Mouse (Mus musculus) induced T-regulatory cell, adult 2 months (primary cell): ENCODE measurements around the gene Pdzd2.
A peak's percentile ranks its signal among the peaks of the same experiment; 100 is the strongest.
"Not testable (repeated sequence)": the region's sequence is repeated elsewhere in the genome, so short reads cannot be mapped to it uniquely, and the experiment has no call there.

Experiments used
- DNase-seq: peaks from one replicate; pipeline ENCODE4 v3.0.0-alpha.2; 2012; ENCODE audit warnings: low read depth

Pdzd2 gene

GRCm38 (mm10) chr15:12373918-12374317 lies 365.8 kb downstream of the Pdzd2 start:
- no peak for DNase-seq

GRCm38 (mm10) chr15:12373496-12373895 lies 366.2 kb downstream of the Pdzd2 start:
- DNase-seq, result no peak

GRCm38 (mm10) chr15:12371183-12371582 lies 368.5 kb downstream of the Pdzd2 start:
- peak; percentile 86 for DNase-seq

GRCm38 (mm10) chr15:12370096-12370495 lies 369.6 kb downstream of the Pdzd2 start:
- no peak for DNase-seq

- no peak for DNase-seq
Measured at GRCm38 (mm10) chr15:12368850-12369249, 370.9 kb downstream of the Pdzd2 start.

- no peak for DNase-seq
Measured at GRCm38 (mm10) chr15:12368357-12368756, 371.4 kb downstream of the Pdzd2 start.

GRCm38 (mm10) chr15:12367306-12368080 lies 372.2 kb downstream of the Pdzd2 start:
- no peak for DNase-seq

- DNase-seq, result not testable (repeated sequence)
Measured at GRCm38 (mm10) chr15:12366580-12367305, 373.0 kb downstream of the Pdzd2 start.

- DNase-seq, result no peak
Measured at GRCm38 (mm10) chr15:12366072-12366469, 373.7 kb downstream of the Pdzd2 start.

- no peak for DNase-seq
Measured at GRCm38 (mm10) chr15:12365416-12366071, 374.2 kb downstream of the Pdzd2 start.

- DNase-seq, result no peak
Measured at GRCm38 (mm10) chr15:12364096-12364495, 375.6 kb downstream of the Pdzd2 start.

GRCm38 (mm10) chr15:12362701-12363040 lies 377.1 kb downstream of the Pdzd2 start:
- no peak for DNase-seq

GRCm38 (mm10) chr15:12362001-12362700 lies 377.6 kb downstream of the Pdzd2 start:
- no peak for DNase-seq

GRCm38 (mm10) chr15:12360519-12361212 lies 379.1 kb downstream of the Pdzd2 start:
- DNase-seq, result no peak

GRCm38 (mm10) chr15:12358384-12358783 lies 381.3 kb downstream of the Pdzd2 start:
- DNase-seq, result no peak

- no peak for DNase-seq
Measured at GRCm38 (mm10) chr15:12357459-12357858, 382.3 kb downstream of the Pdzd2 start.

- DNase-seq, result no peak
Measured at GRCm38 (mm10) chr15:12355907-12356306, 383.8 kb downstream of the Pdzd2 start.

- no peak for DNase-seq
Measured at GRCm38 (mm10) chr15:12355261-12355660, 384.5 kb downstream of the Pdzd2 start.

GRCm38 (mm10) chr15:12354281-12354810 lies 385.4 kb downstream of the Pdzd2 start:
- no peak for DNase-seq

GRCm38 (mm10) chr15:12351470-12351869 lies 388.3 kb downstream of the Pdzd2 start:
- DNase-seq, result no peak

- DNase-seq, result no peak
Measured at GRCm38 (mm10) chr15:12349840-12350239, 389.9 kb downstream of the Pdzd2 start.
